Mouse (Mus musculus): ENCODE data around the gene Maml3. TPM values are rescaled to one million over a fixed set of nuclear protein-coding genes. Genes with fewer than 3 reads are reported as not detected.

Gene Maml3
- polyA plus RNA-seq, 1 experiment from 2014 or later: 3.6 TPM

- Histone ChIP-seq H3K4me3 (ENCODE audit: low read length) (no peak overlapping the region), H3K9ac (ENCODE audit: low read depth, low read length) (no peak overlapping the region), H3K36me3 (ENCODE audit: control insufficient read depth, insufficient read depth, low read length) (no peaks in the 10 kb centered on the region), H3K27ac (ENCODE audit: low read length) (0 out of 2 replicates have a peak overlapping the region, but pooled peaks have one; percentile 3), H3K9me3 (ENCODE audit: control insufficient read depth, low read length) (no peaks in the 10 kb centered on the region), H3K4me2 (ENCODE audit: low read depth, low read length) (no peak overlapping the region), H3K4me1 (ENCODE audit: control insufficient read depth, insufficient read depth, low read length) (peaks cover 22% of the 10 kb centered on the region), H3K27me3 (replicated peaks; ENCODE audit: control insufficient read depth, insufficient read depth, low read length) (no peaks in the 10 kb centered on the region)
- 35% methylated on average over 3 of the region's 3 CpGs for WGBS
- peak; percentile 81 for ATAC-seq
Observed at GRCm38 (mm10) chr3:51874252-51874651, 230.6 kb downstream of the Maml3 start.

GRCm38 (mm10) chr3:51872771-51873170 is 232.1 kb downstream of the Maml3 start:
- Histone ChIP-seq H3K9me3 (ENCODE audit: control insufficient read depth, low read length) (no peaks in the 10 kb centered on the region), H3K27me3 (replicated peaks; ENCODE audit: control insufficient read depth, insufficient read depth, low read length) (no peaks in the 10 kb centered on the region), H3K36me3 (ENCODE audit: control insufficient read depth, insufficient read depth, low read length) (no peaks in the 10 kb centered on the region), H3K27ac (ENCODE audit: low read length) (no peak overlapping the region), H3K4me2 (ENCODE audit: low read depth, low read length) (no peak overlapping the region), H3K4me3 (ENCODE audit: low read length) (no peak overlapping the region), H3K4me1 (ENCODE audit: control insufficient read depth, insufficient read depth, low read length) (peaks cover 33% of the 10 kb centered on the region), H3K9ac (ENCODE audit: low read depth, low read length) (no peak overlapping the region)
- 48% methylated on average over 4 of the region's 4 CpGs for WGBS
- ATAC-seq: no peak

- Histone ChIP-seq H3K27me3 (replicated peaks; ENCODE audit: control insufficient read depth, insufficient read depth, low read length) (no peaks in the 10 kb centered on the region), H3K9ac (ENCODE audit: low read depth, low read length) (no peak overlapping the region), H3K4me2 (ENCODE audit: low read depth, low read length) (no peak overlapping the region), H3K4me3 (ENCODE audit: low read length) (no peak overlapping the region), H3K36me3 (ENCODE audit: control insufficient read depth, insufficient read depth, low read length) (no peaks in the 10 kb centered on the region), H3K9me3 (ENCODE audit: control insufficient read depth, low read length) (no peaks in the 10 kb centered on the region), H3K27ac (ENCODE audit: low read length) (no peak overlapping the region), H3K4me1 (ENCODE audit: control insufficient read depth, insufficient read depth, low read length) (peaks cover 33% of the 10 kb centered on the region)
- 65% methylated on average over 4 of the region's 4 CpGs for WGBS
- no peak for ATAC-seq
Observed at GRCm38 (mm10) chr3:51871346-51871745, 233.5 kb downstream of the Maml3 start.

GRCm38 (mm10) chr3:51869980-51870379 is 234.9 kb downstream of the Maml3 start:
- Histone ChIP-seq H3K4me2 (ENCODE audit: low read depth, low read length) (no peak overlapping the region), H3K4me3 (ENCODE audit: low read length) (no peak overlapping the region), H3K9me3 (ENCODE audit: control insufficient read depth, low read length) (no peaks in the 10 kb centered on the region), H3K4me1 (ENCODE audit: control insufficient read depth, insufficient read depth, low read length) (peaks cover 33% of the 10 kb centered on the region), H3K27me3 (replicated peaks; ENCODE audit: control insufficient read depth, insufficient read depth, low read length) (no peaks in the 10 kb centered on the region), H3K9ac (ENCODE audit: low read depth, low read length) (no peak overlapping the region), H3K27ac (ENCODE audit: low read length) (no peak overlapping the region), H3K36me3 (ENCODE audit: control insufficient read depth, insufficient read depth, low read length) (no peaks in the 10 kb centered on the region)
- no peak for ATAC-seq
- WGBS: 67% methylated on average over 6 of the region's 6 CpGs

GRCm38 (mm10) chr3:51868857-51869256 is 236.0 kb downstream of the Maml3 start:
- Histone ChIP-seq H3K9me3 (ENCODE audit: control insufficient read depth, low read length) (no peaks in the 10 kb centered on the region), H3K27ac (ENCODE audit: low read length) (peak overlapping the region; percentile 50), H3K4me1 (ENCODE audit: control insufficient read depth, insufficient read depth, low read length) (peaks cover 31% of the 10 kb centered on the region), H3K9ac (ENCODE audit: low read depth, low read length) (no peak overlapping the region), H3K36me3 (ENCODE audit: control insufficient read depth, insufficient read depth, low read length) (no peaks in the 10 kb centered on the region), H3K4me3 (ENCODE audit: low read length) (no peak overlapping the region), H3K4me2 (ENCODE audit: low read depth, low read length) (peak overlapping the region; percentile 9; the same call in 1 of the 2 replicates), H3K27me3 (replicated peaks; ENCODE audit: control insufficient read depth, insufficient read depth, low read length) (no peaks in the 10 kb centered on the region)
- peak; percentile 67 for ATAC-seq
- WGBS: 10% methylated on average over 5 of the region's 5 CpGs

GRCm38 (mm10) chr3:51866446-51866845 is 238.4 kb downstream of the Maml3 start:
- WGBS: 82% methylated on average over 5 of the region's 5 CpGs
- Histone ChIP-seq H3K9ac (ENCODE audit: low read depth, low read length) (no peak overlapping the region), H3K4me2 (ENCODE audit: low read depth, low read length) (no peak overlapping the region), H3K4me3 (ENCODE audit: low read length) (no peak overlapping the region), H3K36me3 (ENCODE audit: control insufficient read depth, insufficient read depth, low read length) (no peaks in the 10 kb centered on the region), H3K27ac (ENCODE audit: low read length) (no peak overlapping the region), H3K4me1 (ENCODE audit: control insufficient read depth, insufficient read depth, low read length) (peaks cover 20% of the 10 kb centered on the region), H3K9me3 (ENCODE audit: control insufficient read depth, low read length) (no peaks in the 10 kb centered on the region), H3K27me3 (replicated peaks; ENCODE audit: control insufficient read depth, insufficient read depth, low read length) (no peaks in the 10 kb centered on the region)
- ATAC-seq: no peak

GRCm38 (mm10) chr3:51861631-51862030 is 243.2 kb downstream of the Maml3 start:
- no peak for ATAC-seq
- Histone ChIP-seq H3K27me3 (replicated peaks; ENCODE audit: control insufficient read depth, insufficient read depth, low read length) (no peaks in the 10 kb centered on the region), H3K4me2 (ENCODE audit: low read depth, low read length) (no peak overlapping the region), H3K9me3 (ENCODE audit: control insufficient read depth, low read length) (no peaks in the 10 kb centered on the region), H3K4me1 (ENCODE audit: control insufficient read depth, insufficient read depth, low read length) (peaks cover 5% of the 10 kb centered on the region; the same call in 1 of the 2 replicates), H3K4me3 (ENCODE audit: low read length) (no peak overlapping the region), H3K27ac (ENCODE audit: low read length) (no peak overlapping the region), H3K36me3 (ENCODE audit: control insufficient read depth, insufficient read depth, low read length) (no peaks in the 10 kb centered on the region), H3K9ac (ENCODE audit: low read depth, low read length) (no peak overlapping the region)
- 86% methylated on average over 9 of the region's 9 CpGs for WGBS

GRCm38 (mm10) chr3:51860458-51860857 is 244.4 kb downstream of the Maml3 start:
- Histone ChIP-seq H3K4me1 (ENCODE audit: control insufficient read depth, insufficient read depth, low read length) (peaks cover 5% of the 10 kb centered on the region; the same call in 1 of the 2 replicates), H3K4me3 (ENCODE audit: low read length) (no peak overlapping the region), H3K27ac (ENCODE audit: low read length) (no peak overlapping the region), H3K4me2 (ENCODE audit: low read depth, low read length) (no peak overlapping the region), H3K36me3 (ENCODE audit: control insufficient read depth, insufficient read depth, low read length) (no peaks in the 10 kb centered on the region), H3K9ac (ENCODE audit: low read depth, low read length) (no peak overlapping the region), H3K9me3 (ENCODE audit: control insufficient read depth, low read length) (no peaks in the 10 kb centered on the region), H3K27me3 (replicated peaks; ENCODE audit: control insufficient read depth, insufficient read depth, low read length) (no peaks in the 10 kb centered on the region)
- ATAC-seq: peak; percentile 83
- WGBS: 82% methylated on average over 7 of the region's 7 CpGs

GRCm38 (mm10) chr3:51859208-51859607 is 245.7 kb downstream of the Maml3 start:
- Histone ChIP-seq H3K9ac (ENCODE audit: low read depth, low read length) (no peak overlapping the region), H3K9me3 (ENCODE audit: control insufficient read depth, low read length) (no peaks in the 10 kb centered on the region), H3K36me3 (ENCODE audit: control insufficient read depth, insufficient read depth, low read length) (no peaks in the 10 kb centered on the region), H3K4me3 (ENCODE audit: low read length) (no peak overlapping the region), H3K4me2 (ENCODE audit: low read depth, low read length) (no peak overlapping the region), H3K27ac (ENCODE audit: low read length) (no peak overlapping the region), H3K27me3 (replicated peaks; ENCODE audit: control insufficient read depth, insufficient read depth, low read length) (no peaks in the 10 kb centered on the region), H3K4me1 (ENCODE audit: control insufficient read depth, insufficient read depth, low read length) (peaks cover 5% of the 10 kb centered on the region; the same call in 1 of the 2 replicates)
- 38% methylated on average over 2 of the region's 2 CpGs for WGBS
- 0 out of 2 replicates have a peak, but pooled peaks have one; percentile 36 for ATAC-seq

GRCm38 (mm10) chr3:51854152-51854551 is 250.7 kb downstream of the Maml3 start:
- H3K27me3 ChIP-seq (replicated peaks; ENCODE audit: control insufficient read depth, insufficient read depth, low read length): no peaks in the 10 kb centered on the region
- 78% methylated on average over 10 of the region's 10 CpGs for WGBS
- ATAC-seq: no peak
- H3K4me3 ChIP-seq (ENCODE audit: low read length): no peak overlapping the region
- H3K36me3 ChIP-seq (ENCODE audit: control insufficient read depth, insufficient read depth, low read length): no peaks in the 10 kb centered on the region
- no peak overlapping the region for H3K4me2 ChIP-seq (ENCODE audit: low read depth, low read length)
- H3K9me3 ChIP-seq (ENCODE audit: control insufficient read depth, low read length): no peaks in the 10 kb centered on the region
- no peak overlapping the region for H3K27ac ChIP-seq (ENCODE audit: low read length)
- no peak overlapping the region for H3K9ac ChIP-seq (ENCODE audit: low read depth, low read length)
- peaks cover 11% of the 10 kb centered on the region for H3K4me1 ChIP-seq (ENCODE audit: control insufficient read depth, insufficient read depth, low read length)

Data from intestine, embryonic 16.5 days (tissue).